Mouse (Mus musculus) left cerebral cortex, adult 8-10 months (tissue): Measurements from ENCODE around the gene Ccne1. TPM values are rescaled to one million over a fixed set of nuclear protein-coding genes. Genes with fewer than 3 reads are reported as not detected.

Source experiments
- DNase-seq, 2 experiments: peaks; one replicate each; pipeline ENCODE4 v3.0.0; 2022; ENCODE audit warnings: low spot score in 2 of 2
- total RNA-seq, 4 experiments: library from RNA; stranded (reverse); gene quantifications; 2 replicates each; pipeline ENCODE4 v1.2.4; 2022

The Ccne1 gene
- total RNA-seq, 4 experiments from 2014 or later, result 13.4 to 17.7 (median 14.6) TPM

DNA sequence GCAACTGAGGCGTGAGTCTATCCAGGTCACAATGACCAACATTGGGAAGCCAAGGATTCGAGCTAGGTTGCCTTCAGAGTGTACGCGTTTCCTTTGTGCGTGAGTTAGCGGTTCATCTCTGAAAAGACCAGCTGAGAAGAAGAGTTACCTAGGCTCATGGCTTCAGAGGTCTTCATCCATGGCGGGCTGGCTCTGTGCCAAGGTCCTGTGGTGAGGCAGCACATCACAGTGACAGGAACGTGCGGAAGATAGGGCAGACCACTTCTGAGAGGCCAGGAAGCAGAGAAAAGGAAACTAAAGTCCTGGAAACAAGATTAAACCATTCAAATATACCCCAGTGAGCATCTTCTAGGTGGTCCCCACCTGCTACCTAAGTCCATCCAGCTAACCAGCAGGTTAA is 53.1 kb downstream of the Ccne1 start:
- DNase-seq, result no peak

Other genes with a start within 250 kb of the Ccne1 start
- 10 to 100 TPM; 38.0 to 56.0 (median 47.4) TPM for gene Uri1, start 84.0 kb downstream of the Ccne1 start, total RNA-seq
- gene 1600014C10Rik, start 75.7 kb upstream of the Ccne1 start, total RNA-seq, result 10 to 100 TPM; 23.0 to 27.9 (median 25.2) TPM
- gene Plekhf1, start 120.5 kb upstream of the Ccne1 start, total RNA-seq, result 1 to 10 TPM; 1.7 to 3.3 (median 2.6) TPM
- 10 to 100 TPM; 22.6 to 25.6 (median 23.6) TPM for gene Pop4, start 163.9 kb upstream of the Ccne1 start, total RNA-seq